Mouse (Mus musculus) A20 (cell line): Measurements from ENCODE around the gene Frzb.
"Not testable (repeated sequence)": the region's sequence is repeated elsewhere in the genome, so short reads cannot be mapped to it uniquely, and the experiment has no call there.

Experiments used
- DNase-seq: peaks from one replicate; pipeline ENCODE4 v3.0.0-alpha.2; 2011; ENCODE audit warnings: low read depth, low spot score

Gene Frzb

GRCm38 (mm10) chr2:80447291-80447791, at the start of gene Frzb:
Frzb (minus strand) TSS chr2:80447625.
- no peak for DNase-seq

GRCm38 (mm10) chr2:80495304-80495703, 47.9 kb upstream of the Frzb start:
- not testable (repeated sequence) for DNase-seq

GRCm38 (mm10) chr2:80486851-80487250, 39.4 kb upstream of the Frzb start:
- no peak for DNase-seq

- DNase-seq, result no peak
Measured at GRCm38 (mm10) chr2:80484951-80485350, 37.5 kb upstream of the Frzb start.

- no peak for DNase-seq
Measured at GRCm38 (mm10) chr2:80475831-80476230, 28.4 kb upstream of the Frzb start.

- no peak for DNase-seq
Measured at GRCm38 (mm10) chr2:80474247-80474796, 26.9 kb upstream of the Frzb start.

GRCm38 (mm10) chr2:80465991-80466821, 18.8 kb upstream of the Frzb start:
- no peak for DNase-seq

GRCm38 (mm10) chr2:80461827-80462226, 14.4 kb upstream of the Frzb start:
- DNase-seq, result no peak

GRCm38 (mm10) chr2:80448231-80448630, 806 bp upstream of the Frzb start:
- no peak for DNase-seq

- DNase-seq, result no peak
Measured at GRCm38 (mm10) chr2:80446308-80447151, 895 bp downstream of the Frzb start.

- no peak for DNase-seq
Measured at GRCm38 (mm10) chr2:80445926-80446307, 1.5 kb downstream of the Frzb start.

GRCm38 (mm10) chr2:80445491-80445890, 1.9 kb downstream of the Frzb start:
- no peak for DNase-seq

- DNase-seq, result no peak
Measured at GRCm38 (mm10) chr2:80444418-80445365, 2.7 kb downstream of the Frzb start.

GRCm38 (mm10) chr2:80443962-80444361, 3.5 kb downstream of the Frzb start:
- DNase-seq, result peak; percentile 11

GRCm38 (mm10) chr2:80441386-80441785, 6.0 kb downstream of the Frzb start:
- DNase-seq, result no peak

GRCm38 (mm10) chr2:80438854-80439253, 8.6 kb downstream of the Frzb start:
- DNase-seq, result no peak

- DNase-seq, result no peak
Measured at GRCm38 (mm10) chr2:80437401-80437800, 10.0 kb downstream of the Frzb start.

GRCm38 (mm10) chr2:80434783-80435572, 12.4 kb downstream of the Frzb start:
- DNase-seq, result no peak

- no peak for DNase-seq
Measured at GRCm38 (mm10) chr2:80433254-80433876, 14.1 kb downstream of the Frzb start.
